Mouse (Mus musculus): ENCODE data around the gene Zfp354a. TPM values are rescaled to one million over a fixed set of nuclear protein-coding genes. Genes with fewer than 3 reads are reported as not detected.

Zfp354a gene
- 1.1 and 1.5 TPM in 2 replicates for polyA plus RNA-seq (2012; rRNA removed; ENCODE audit: low replicate concordance)

GRCm38 (mm10) chr11:51059151-51059571 lies at the start of gene Zfp354a:
Gene Zfp354a, plus strand, starts transcription at chr11:51059257.

GRCm38 (mm10) chr11:51013936-51014335 lies 45.1 kb upstream of the Zfp354a start, which contains the start of gene Olfr54:
Gene Olfr54, plus strand, starts transcription at chr11:51014236.

GRCm38 (mm10) chr11:51047809-51048208 lies 11.2 kb upstream of the Zfp354a start, which contains the start of gene Olfr1375:
Gene Olfr1375, plus strand, starts transcription at chr11:51048109.

Other genes starting within 250 kb of the Zfp354a start
- 0.82 and 1.5 TPM in 2 replicates for gene Zfp354c, start 231.5 kb upstream of the Zfp354a start, polyA plus RNA-seq (2012; rRNA removed; ENCODE audit: low replicate concordance)
- 0.19 and 0.34 TPM in 2 replicates for gene Zfp879, start 217.7 kb upstream of the Zfp354a start, polyA plus RNA-seq (2012; rRNA removed; ENCODE audit: low replicate concordance)
- 0.40 and 1.2 TPM in 2 replicates for gene Grm6, start 208.6 kb upstream of the Zfp354a start, polyA plus RNA-seq (2012; rRNA removed; ENCODE audit: low replicate concordance)
- 0.16 and 0.75 TPM in 2 replicates for gene Zfp454, start 171.6 kb upstream of the Zfp354a start, polyA plus RNA-seq (2012; rRNA removed; ENCODE audit: low replicate concordance)
- 1.5 and 2.0 TPM in 2 replicates for gene Zfp2, start 143.1 kb upstream of the Zfp354a start, polyA plus RNA-seq (2012; rRNA removed; ENCODE audit: low replicate concordance)
- gene Zfp354b, start 127.6 kb upstream of the Zfp354a start, polyA plus RNA-seq (2012; rRNA removed; ENCODE audit: low replicate concordance): 0.10 and 0.42 TPM in 2 replicates
- not detected in 2 replicates for gene 4933414I15Rik, start 115.5 kb upstream of the Zfp354a start, polyA plus RNA-seq (2012; rRNA removed; ENCODE audit: low replicate concordance)
- 0.35 TPM in 1 of 2 replicates, not detected in the other for gene Prop1, start 105.5 kb upstream of the Zfp354a start, polyA plus RNA-seq (2012; rRNA removed; ENCODE audit: low replicate concordance)
- gene Olfr1378, start 92.7 kb upstream of the Zfp354a start, polyA plus RNA-seq (2012; rRNA removed; ENCODE audit: low replicate concordance): not detected in 2 replicates
- not detected in 2 replicates for gene Olfr1377, start 77.3 kb upstream of the Zfp354a start, polyA plus RNA-seq (2012; rRNA removed; ENCODE audit: low replicate concordance)
- gene Olfr51, start 55.7 kb upstream of the Zfp354a start, polyA plus RNA-seq (2012; rRNA removed; ENCODE audit: low replicate concordance): not detected in 2 replicates
- gene Olfr54, start 45.0 kb upstream of the Zfp354a start, polyA plus RNA-seq (2012; rRNA removed; ENCODE audit: low replicate concordance): not detected in 2 replicates
- not detected in 2 replicates for gene Olfr1375, start 11.1 kb upstream of the Zfp354a start, polyA plus RNA-seq (2012; rRNA removed; ENCODE audit: low replicate concordance)
- gene Gm12569, start 161.2 kb downstream of the Zfp354a start, polyA plus RNA-seq (2012; rRNA removed; ENCODE audit: low replicate concordance): not detected in 2 replicates
- 18.9 and 43.0 TPM in 2 replicates for gene Clk4, start 202.5 kb downstream of the Zfp354a start, polyA plus RNA-seq (2012; rRNA removed; ENCODE audit: low replicate concordance)
- gene BC049762, start 203.8 kb downstream of the Zfp354a start, polyA plus RNA-seq (2012; rRNA removed; ENCODE audit: low replicate concordance): 0.59 and 0.95 TPM in 2 replicates
- gene Col23a1, start 230.7 kb downstream of the Zfp354a start, polyA plus RNA-seq (2012; rRNA removed; ENCODE audit: low replicate concordance): 1.5 and 2.8 TPM in 2 replicates

All from mammary gland, adult 2 months (tissue).